Mouse (Mus musculus) T-helper 1 cell (primary cell): Measurements from ENCODE around the gene Shc1.

ENCODE experiments used
- in situ Hi-C: fragments of 300-600 bp; cut with MboI, MseI; formaldehyde crosslinking; loops from one replicate; pipeline ENCODE4 v1.15.1; 2025; ENCODE audit warnings: high pct_unique_total_duplicates

The Shc1 gene

GRCm38 (mm10) chr3:89390111-89390515 is 28.1 kb upstream of the Shc1 start:
- in situ Hi-C loops = no loop called here

DNA sequence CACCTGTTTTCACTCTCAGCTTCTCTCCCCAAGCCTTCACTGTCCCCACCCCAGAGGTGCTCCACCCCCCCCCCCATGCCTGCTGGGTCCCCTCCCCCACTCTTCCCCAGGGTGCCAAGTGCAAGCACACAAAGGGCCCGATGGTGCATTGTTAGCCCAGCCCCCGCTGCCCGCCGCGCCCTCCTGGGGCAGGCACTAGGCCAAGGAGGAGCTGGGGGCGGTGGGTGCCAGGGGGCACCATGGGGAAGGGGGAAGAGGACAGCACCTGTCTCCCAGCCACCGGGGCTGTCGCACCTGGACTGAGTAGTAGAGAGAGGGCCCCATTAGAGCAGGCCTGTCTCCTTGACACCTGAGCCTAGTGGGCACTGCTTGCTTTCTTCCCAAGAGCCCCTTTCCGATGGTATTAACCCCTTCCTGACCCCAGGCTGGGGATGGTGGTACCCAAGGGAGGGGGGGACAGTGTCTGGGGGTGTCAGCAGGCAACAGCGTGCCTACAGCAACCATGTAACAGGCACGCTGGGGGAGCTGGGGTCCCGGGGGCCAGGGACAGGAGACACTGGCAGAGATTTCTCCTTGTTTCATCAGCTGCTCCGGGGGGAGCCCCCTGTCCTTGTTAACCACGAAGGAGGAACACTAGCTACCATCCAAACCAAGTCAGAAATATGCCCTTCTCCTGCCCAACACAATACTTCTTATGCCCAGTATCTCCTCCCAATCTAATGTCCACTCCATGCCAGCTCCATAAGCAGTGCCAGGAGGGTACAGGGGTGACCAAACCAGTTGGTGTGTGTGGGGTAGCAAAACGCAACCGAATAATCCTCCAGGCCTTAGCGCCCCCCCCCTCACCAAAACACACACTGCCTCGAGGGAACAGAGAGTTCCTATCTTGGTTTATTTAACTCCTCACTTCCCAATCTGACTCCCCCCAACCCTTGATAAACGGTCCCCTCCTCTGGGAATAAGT is 27.3 kb upstream of the Shc1 start:
- in situ Hi-C loops = no loop called here

- in situ Hi-C loops = no loop called here
These were observed 26.4 kb upstream of the Shc1 start for GRCm38 (mm10) chr3:89391663-89392511.

DNA sequence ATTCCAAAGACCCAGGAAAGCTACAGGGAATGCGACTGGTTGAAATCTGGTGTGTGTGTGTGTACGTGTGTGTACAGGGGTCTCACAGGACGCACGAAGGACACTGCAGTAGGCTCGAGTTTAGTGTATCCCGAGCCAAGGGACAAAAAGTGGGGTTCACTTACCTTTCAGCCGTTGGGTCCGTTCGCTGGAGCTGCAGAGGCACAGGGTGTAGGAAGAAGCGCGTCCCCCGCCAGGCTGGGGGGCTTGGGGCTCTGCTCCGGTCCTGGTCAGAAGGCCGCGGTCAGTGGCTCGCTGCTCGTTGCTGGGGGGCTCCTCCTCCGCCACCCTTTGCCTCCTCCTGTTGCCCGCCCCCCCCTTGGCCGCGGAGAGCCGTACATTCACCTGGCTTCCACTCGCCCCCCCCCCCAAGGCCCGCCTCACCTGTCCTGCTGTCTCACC is 25.4 kb upstream of the Shc1 start:
- in situ Hi-C loops = no loop called here

DNA sequence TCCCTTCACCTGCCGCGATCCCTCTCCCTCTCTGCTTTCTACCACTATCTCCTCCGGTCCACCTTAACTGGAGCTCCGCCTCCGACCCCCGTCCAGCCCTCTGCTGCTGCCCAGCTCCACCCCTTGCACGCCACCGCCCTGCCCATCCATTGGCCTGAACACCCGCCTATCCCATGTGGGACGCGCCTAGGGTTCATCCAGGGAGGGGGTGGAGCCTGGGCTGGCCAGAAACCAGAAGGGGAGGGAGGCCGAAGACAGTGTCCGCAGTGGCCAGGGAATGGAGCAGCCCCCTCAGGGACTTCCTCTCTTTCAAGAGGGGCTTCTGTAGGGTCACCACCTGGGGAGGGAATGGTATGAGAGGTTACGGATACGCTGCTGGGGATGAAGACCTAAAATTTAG is 24.6 kb upstream of the Shc1 start:
- in situ Hi-C loops = no loop called here

DNA sequence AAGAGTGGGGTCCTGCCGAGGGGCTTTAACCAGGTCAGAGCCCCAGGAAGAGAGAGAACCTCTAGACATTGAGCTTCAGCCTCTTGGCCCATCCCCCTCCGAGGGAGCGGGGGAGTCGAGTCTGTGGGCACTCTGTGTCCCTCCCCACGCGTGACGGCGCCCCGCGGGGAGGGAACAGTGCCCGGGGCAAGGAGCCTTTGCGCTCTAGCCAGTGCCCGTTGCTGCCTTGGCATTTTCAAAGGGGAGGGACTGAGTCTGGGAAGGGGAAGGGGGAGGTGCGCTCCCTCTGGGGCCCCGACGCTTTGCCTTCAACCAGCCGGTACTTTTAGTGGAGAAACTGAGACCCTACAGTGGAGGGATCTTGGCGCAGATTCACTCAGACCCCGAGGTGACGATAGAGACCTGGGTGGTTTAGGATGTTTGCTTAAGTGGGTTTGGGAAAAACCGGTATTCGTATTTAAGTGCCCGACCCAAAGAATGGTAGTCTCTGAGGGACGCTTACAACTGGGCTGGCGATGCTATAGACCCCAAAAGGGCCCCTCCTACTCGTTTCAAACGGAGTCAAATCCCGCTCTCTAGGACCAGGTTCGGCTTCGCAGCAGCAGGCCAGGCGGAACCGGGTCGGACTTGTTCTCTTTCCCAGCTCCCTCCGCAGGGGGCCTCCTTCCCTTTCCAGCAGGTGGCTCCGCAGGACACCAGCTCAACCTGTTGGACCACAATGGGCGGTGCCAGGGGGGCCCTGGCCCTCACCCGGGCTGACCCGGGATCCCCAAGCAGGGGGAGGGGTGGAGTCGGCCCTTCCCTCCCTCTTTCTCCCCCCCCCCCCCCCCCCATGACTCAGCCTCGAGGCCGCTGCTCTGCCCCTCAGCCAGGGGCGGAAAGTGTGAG is 24.0 kb upstream of the Shc1 start, which contains the start of gene Zbtb7b:
Gene Zbtb7b (minus strand): TSS at position 771 of the 888 bp plus-strand sequence.
- in situ Hi-C loops = no loop called here

- in situ Hi-C loops = no loop called here
These were observed 23.4 kb upstream of the Shc1 start for GRCm38 (mm10) chr3:89394894-89395256.

GRCm38 (mm10) chr3:89395419-89395805 is 22.8 kb upstream of the Shc1 start:
- in situ Hi-C loops = no loop called here

DNA sequence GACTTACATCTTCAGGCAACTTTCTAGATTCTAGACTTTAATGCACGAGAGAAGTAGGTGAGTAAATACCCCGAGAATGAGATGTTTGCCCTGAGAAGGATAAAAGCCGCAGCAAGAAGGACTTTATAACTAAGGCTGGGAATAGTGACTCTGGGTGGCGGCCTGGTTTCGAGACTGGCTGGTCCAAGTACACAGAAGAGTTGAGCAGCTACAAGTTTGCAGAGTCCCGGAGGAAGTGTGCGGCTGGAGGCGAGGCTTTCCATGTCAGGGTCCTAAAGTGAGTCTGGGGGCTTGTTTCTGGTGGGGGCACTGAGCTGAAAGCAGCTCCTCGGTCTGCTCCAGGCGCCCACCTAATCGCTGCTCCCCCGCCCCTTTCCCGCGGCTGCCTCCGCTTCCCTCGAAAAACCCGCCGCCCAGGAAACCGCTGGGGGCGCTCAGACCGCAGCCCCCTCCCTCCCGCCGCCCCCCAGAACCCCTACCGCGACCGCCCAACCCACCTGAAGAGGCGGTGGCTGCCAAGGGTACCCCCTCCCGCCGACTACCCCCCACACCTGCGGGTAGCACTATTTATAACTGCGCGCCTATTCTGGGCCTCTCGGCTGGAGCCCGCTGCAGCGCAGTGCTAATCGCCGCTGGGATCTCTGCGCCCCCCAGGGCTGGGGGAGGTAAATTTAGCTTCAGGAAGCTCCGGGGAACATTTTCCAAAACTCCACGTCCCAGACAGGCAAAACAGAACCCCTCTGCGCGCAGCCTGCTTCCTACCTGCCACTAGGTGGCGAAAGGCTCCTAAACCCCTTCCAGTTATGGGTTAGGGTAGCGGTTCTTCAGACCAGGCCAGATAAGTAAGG is 22.2 kb upstream of the Shc1 start:
- in situ Hi-C loops = no loop called here

GRCm38 (mm10) chr3:89396654-89397005 is 21.6 kb upstream of the Shc1 start:
- in situ Hi-C loops = no loop called here

- in situ Hi-C loops = no loop called here
These were observed 16.9 kb upstream of the Shc1 start for GRCm38 (mm10) chr3:89401329-89401728.

DNA sequence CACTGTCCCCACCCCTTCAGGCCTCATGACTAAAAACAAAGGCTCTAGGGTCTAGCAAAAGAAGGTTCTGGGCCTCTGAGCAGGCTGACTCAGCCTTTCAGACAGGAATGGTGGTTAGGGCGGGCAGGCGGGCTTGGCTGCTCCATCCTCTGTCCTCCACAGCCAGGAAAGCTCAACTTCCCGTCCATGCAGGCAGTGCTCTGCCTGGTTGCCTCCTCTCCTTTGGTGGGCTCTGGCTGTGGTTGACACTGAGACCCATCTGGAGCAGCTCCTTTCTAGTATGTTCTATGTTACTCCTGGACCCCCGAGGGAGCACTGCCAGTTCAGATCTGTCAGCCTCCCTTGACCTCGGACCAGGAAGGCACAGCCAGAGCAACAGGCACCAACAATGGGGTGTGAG is 15.6 kb upstream of the Shc1 start, which contains the start of gene Lenep:
Gene Lenep (minus strand): TSS at position 101 of the 400 bp plus-strand sequence.
- in situ Hi-C loops = no loop called here

DNA sequence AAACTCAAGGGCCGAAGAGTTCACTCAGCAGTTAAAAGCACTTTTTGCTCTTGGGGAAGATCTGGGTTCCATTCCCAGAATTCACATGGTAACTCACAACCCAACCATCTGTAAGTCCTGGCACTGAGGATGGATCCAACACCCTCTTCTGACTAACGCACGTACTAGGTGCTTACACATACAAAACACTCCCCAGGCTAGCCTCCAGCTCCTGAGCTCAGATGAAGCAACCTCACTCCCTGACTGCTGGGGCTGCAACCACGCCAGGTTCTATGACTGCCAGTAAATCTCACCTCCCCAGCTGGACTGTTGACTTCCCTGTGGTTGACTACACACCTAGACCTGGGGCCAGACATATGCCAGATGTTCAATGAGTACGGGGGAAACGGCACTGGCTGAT is 11.4 kb upstream of the Shc1 start:
- in situ Hi-C loops = no loop called here

- in situ Hi-C loops = no loop called here
These were observed 9.8 kb upstream of the Shc1 start for GRCm38 (mm10) chr3:89408448-89408847.

DNA sequence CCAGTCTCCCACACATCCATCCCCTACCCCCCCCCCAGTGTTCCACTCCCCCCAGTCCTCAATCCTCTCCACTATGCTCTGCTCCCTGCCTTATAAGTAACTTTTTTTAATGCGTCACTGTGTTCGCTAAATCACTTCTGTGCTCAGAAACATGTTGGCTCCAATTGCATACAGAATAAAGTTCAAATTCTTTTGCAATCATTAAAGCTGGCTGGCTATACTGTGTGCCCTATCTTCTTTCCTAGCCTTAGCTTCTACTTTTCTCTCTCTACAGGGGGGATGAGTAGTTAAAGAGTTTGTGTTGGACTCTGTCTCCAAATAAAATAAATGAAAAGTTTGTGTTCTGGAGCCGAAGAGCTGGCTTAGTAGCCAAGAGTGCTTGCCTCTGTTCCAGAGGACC is 8.5 kb upstream of the Shc1 start:
- in situ Hi-C loops = no loop called here

DNA sequence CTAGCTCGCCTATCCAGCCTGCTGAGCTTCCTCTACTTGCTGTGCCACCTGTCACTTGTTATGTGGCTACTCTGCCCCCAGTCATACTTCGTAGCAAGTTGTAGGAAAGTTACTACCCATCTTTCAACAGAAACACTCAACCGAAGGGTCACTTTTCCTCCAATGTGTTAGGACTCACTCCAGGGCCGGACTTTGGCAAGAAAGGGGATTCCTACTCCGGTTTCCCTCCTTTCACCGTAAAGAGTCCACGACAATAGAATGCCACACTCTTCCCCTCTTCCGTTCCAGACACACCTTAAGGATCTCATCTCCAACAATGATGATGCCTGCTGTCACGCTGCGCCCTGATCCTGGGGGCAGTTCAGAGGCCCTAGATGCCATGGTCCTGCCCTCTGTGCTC is 7.4 kb upstream of the Shc1 start:
- in situ Hi-C loops = no loop called here

DNA sequence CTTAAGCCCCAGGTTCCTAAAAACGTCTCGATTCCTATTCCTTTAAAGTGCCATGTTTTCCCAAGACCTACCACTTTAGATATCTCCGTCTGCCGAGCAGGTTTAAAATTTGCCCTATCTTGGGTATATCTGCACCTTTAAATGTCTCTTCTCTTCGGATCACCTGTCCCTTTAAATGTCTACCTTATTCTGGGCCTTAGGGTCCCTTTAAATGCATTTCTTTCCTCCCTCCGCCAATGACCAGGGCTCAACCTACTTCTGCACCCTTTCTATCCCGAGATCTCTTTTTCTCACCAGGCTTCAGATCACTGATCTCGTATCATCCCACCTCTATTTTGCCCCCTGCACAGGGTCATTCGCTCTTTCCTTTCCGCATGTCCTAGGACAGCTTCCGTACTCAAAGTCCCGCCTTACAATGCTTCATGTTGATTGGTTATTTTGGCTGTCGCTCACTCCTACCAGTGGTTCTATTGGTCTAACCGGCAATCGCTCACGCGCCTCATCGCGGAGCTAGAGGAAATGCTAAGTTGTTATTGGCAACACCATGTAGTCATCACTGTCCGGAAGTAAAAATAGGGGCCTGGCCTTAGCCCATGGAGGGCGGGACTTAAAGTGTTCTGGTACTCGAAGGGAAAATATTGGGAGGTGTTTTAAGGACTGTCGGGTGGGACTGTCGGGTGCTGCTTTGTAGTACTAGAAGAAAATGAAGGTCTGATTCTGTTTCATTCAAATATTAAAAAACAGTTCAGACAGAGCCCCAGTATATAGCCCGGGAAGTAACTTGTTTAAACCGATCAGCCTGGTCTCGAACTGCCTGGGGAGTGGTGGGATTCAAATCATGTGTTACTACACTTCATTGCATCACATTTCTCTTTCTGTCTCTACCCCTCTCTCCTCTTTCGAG is 6.5 kb upstream of the Shc1 start, which contains the start of gene Flad1:
Gene Flad1 (minus strand): TSS at position 381 of the 904 bp plus-strand sequence.
- in situ Hi-C loops = no loop called here

DNA sequence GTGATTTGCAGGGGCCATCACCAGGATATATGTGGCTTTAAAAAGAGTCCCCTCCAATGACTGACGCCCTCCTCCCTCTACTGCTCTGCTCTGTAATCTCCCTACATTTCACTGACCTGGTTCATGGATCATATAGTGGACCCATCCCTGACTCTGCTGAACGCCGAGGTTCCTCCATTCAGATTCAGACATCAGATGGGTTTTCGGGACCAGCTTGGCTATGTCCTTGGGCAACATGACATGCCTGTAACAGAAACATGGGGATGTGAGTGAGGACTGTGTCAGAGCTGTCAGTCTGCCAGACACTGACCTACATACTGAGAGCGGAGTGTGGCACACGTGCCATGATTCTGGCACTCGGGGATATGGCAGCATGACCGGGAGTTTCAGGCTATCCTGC is 2.1 kb upstream of the Shc1 start:
- in situ Hi-C loops = no loop called here

- in situ Hi-C loops = no loop called here
These were observed 1.1 kb upstream of the Shc1 start for GRCm38 (mm10) chr3:89417131-89417530.

GRCm38 (mm10) chr3:89417840-89418169 is 438 bp upstream of the Shc1 start:
- in situ Hi-C loops = no loop called here
